Mouse (Mus musculus) intestine, embryonic 14.5 days (tissue): ENCODE results near the gene Csnk1e. TPM values are rescaled to one million over a fixed set of nuclear protein-coding genes. Genes with fewer than 3 reads are reported as not detected.
A peak's percentile ranks its signal among the peaks of the same experiment; 100 is the strongest.

Experiments
- ATAC-seq: fragments of 200-750 bp; cut with Nextera tagmentation; replicated peaks from 2 replicates; pipeline ENCODE4 v1.8.0; 2017; ENCODE audit warnings: low read depth, moderate number of reproducible peaks, moderate TSS enrichment, moderate library complexity; ENCODE audit not compliant: low FRiP score, low TSS enrichment
- DNase-seq: peaks from one replicate; pipeline ENCODE4 v3.0.0-alpha.2; 2018; ENCODE audit warnings: low spot score
- H3K27ac ChIP-seq: fragments of 300-500 bp; sonication (generic); 2 replicates; pipeline ENCODE4 v1.5.1; 2014; ENCODE audit warnings: low read depth, mild to moderate bottlenecking, control low read depth
- H3K27me3 ChIP-seq: fragments of 300-500 bp; sonication (generic); replicated peaks from 2 replicates; pipeline ENCODE4 v1.6.1; 2014; ENCODE audit warnings: low read length, control low read depth; ENCODE audit not compliant: control insufficient read depth, insufficient read depth
- H3K36me3 ChIP-seq: fragments of 300-500 bp; sonication (generic); 2 replicates; pipeline ENCODE4 v1.6.1; 2014; ENCODE audit warnings: low read length, control low read depth; ENCODE audit not compliant: control insufficient read depth, insufficient read depth
- H3K4me1 ChIP-seq: fragments of 300-500 bp; sonication (generic); replicated peaks from 2 replicates; pipeline ENCODE4 v1.6.1; 2014; ENCODE audit warnings: low read length, control low read depth, mixed read lengths; ENCODE audit not compliant: control insufficient read depth, insufficient read depth
- H3K4me2 ChIP-seq: fragments of 300-500 bp; sonication (generic); 2 replicates; pipeline ENCODE4 v1.6.1; 2014; ENCODE audit warnings: low read length
- H3K4me3 ChIP-seq: fragments of 300-500 bp; sonication (generic); 2 replicates; pipeline ENCODE4 v1.5.1; 2014; ENCODE audit warnings: low read depth, low read length, control low read depth, mixed read lengths
- H3K9ac ChIP-seq: fragments of 300-500 bp; sonication (generic); 2 replicates; pipeline ENCODE4 v1.6.1; 2014; ENCODE audit warnings: mild to moderate bottlenecking, low read length
- H3K9me3 ChIP-seq: fragments of 300-500 bp; sonication (generic); 2 replicates; pipeline ENCODE4 v1.6.1; 2016; ENCODE audit warnings: low read length, control low read depth; ENCODE audit not compliant: control insufficient read depth
- WGBS: fragments of 180-500 bp; shearing (Covaris S2); extraction: QIAGEN DNeasy Blood & Tissue Kit; methylation state at CpG from one replicate; pipeline ENCODE4 v1.1.7; 2014; 5-methylcytosine and 5-hydroxymethylcytosine counted together
- polyA plus RNA-seq: library from polyadenylated mRNA; unstranded; fragments of >200 nt; fragmentation: Nextera tagmentation; extraction: Ambion mirVana; gene quantifications from 2 replicates; pipeline ENCODE4 v1.2.1, GENCODE M21; 2014

Csnk1e gene
- polyA plus RNA-seq = 64.4 and 78.1 TPM in 2 replicates

DNA sequence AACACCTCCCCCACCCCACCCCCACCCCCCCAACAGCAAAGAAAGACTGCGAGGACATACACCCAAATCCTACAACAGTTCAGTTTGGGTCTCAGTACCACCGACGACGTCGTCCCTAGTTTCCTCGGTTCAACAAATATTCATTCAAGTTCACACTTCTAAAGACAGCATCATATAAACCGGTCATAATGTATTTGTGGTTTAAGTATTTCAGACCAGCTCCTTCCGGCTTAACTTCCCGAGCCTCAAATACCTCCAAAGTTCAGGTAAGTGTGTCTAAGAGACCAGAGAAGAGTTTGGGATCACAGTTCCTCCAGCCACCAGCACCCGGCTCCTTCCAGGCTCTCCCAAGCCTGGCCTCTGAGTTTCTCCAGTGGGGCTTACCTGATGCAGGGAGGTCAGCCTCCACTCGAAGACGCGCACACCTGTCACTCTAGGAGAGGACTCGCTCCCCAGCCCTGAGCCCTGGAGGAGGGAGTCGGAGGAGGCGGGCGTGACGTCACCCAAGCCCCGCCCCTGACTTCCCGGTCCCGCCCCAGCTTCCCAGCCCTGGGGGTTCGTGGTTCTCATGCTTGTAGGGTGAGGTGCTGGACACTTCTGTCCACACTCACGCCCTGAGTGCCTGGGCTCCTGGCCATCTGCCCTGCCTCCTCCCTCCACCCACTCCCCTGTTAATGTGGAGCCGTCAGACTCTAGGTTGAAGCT, at the start of gene Csnk1e:
TSS of gene Csnk1e (minus strand) at position 461 of the 705 bp plus-strand sequence.
- peaks cover 11% of the 10 kb centered on the region; the same call in 1 of the 2 replicates for H3K4me1 ChIP-seq
- H3K9me3 ChIP-seq = no peaks in the 10 kb centered on the region
- H3K9ac ChIP-seq = peak within 1 kb of the TSS; percentile 25; the same call in 1 of the 2 replicates
- peak within 1 kb of the TSS; percentile 26 for H3K4me3 ChIP-seq
- H3K27ac ChIP-seq = no peak within 1 kb of the TSS
- 2% methylated on average over 24 of the region's 24 CpGs for WGBS
- no peaks in the 10 kb centered on the region for H3K36me3 ChIP-seq
- no peaks in the 10 kb centered on the region for H3K27me3 ChIP-seq
- H3K4me2 ChIP-seq = peak within 1 kb of the TSS; percentile 71
- DNase-seq (peak; percentile 85), ATAC-seq (peak; percentile 88)

DNA sequence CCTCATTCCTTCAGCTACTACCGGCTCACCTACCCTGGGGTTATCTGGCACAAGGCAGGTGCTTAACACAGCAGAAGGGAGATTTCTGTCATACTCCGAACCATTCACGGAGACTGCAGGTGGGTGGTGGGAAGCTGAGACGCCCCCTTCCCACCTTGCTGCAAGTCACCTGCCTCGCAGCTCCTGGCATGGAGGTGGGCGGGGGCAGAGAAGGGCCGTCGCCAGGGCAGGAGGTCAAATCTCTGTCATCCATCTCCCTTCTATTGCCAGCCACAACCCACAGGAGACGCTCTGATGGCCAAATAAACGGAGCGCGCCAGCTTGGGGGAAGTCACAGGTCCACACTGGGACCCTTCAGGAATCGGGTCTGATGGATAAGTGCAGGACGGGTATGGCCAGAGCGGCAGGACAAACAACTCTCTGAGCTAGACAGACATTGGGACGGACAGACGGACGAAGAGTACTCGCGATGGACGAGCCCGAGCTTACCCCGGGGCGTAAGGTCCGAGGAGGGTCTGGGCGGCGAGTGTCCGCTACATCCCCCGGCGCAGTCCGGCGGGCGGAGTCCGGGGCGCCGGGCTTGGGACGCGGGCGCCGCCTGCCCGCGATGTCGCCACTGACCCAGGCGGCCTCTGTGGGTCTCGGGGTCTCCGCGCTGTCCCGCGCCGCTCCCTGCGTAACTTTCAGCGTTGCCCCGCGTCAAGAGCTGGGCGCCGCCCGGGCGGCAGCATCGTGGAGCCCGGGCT, 49.5 kb upstream of the Csnk1e start, which contains the start of gene Kcnj4:
TSS of gene Kcnj4 (minus strand) at position 535 of the 746 bp plus-strand sequence.
- H3K36me3 ChIP-seq = no peaks in the 10 kb centered on the region
- H3K9ac ChIP-seq = peak within 1 kb of the TSS; percentile 41
- H3K27ac ChIP-seq = no peak within 1 kb of the TSS
- ATAC-seq = no peak; the same call in 1 of the 2 replicates
- peak within 1 kb of the TSS; percentile 100 for H3K4me2 ChIP-seq
- peak; percentile 74 for DNase-seq
- H3K27me3 ChIP-seq = peaks cover 82% of the 10 kb centered on the region
- no peaks in the 10 kb centered on the region for H3K9me3 ChIP-seq
- 2% methylated on average over 57 of the region's 60 CpGs for WGBS
- H3K4me3 ChIP-seq = peak within 1 kb of the TSS; percentile 50
- peaks cover 10% of the 10 kb centered on the region for H3K4me1 ChIP-seq

DNA sequence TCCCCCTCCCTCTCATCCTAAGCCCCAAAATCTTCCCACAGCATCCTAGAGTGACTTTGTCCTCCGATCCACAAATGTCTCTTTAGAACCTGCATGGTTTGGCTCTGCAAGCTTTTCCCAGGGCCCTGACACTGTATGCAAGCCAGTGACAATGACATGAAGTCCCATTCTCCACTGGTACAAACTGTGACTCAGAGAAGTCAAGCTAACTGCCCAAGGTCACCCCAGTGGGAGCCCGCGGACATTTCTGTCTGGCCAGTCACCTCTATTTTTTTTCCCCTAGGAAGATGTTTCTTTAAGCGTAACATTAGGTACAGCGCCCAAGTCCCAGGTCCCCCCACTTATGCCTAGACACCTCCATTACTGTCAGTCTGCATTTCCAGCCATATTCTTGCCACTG, 48.1 kb upstream of the Csnk1e start:
- Histone ChIP-seq H3K4me1 (peaks cover 10% of the 10 kb centered on the region), H3K27me3 (peaks cover 75% of the 10 kb centered on the region), H3K4me3 (no peak overlapping the region), H3K36me3 (no peaks in the 10 kb centered on the region), H3K4me2 (no peak overlapping the region), H3K9ac (no peak overlapping the region), H3K27ac (no peak overlapping the region), H3K9me3 (no peaks in the 10 kb centered on the region)
- DNase-seq = no peak
- ATAC-seq = no peak
- WGBS = 73% methylated on average over 5 of the region's 5 CpGs

DNA sequence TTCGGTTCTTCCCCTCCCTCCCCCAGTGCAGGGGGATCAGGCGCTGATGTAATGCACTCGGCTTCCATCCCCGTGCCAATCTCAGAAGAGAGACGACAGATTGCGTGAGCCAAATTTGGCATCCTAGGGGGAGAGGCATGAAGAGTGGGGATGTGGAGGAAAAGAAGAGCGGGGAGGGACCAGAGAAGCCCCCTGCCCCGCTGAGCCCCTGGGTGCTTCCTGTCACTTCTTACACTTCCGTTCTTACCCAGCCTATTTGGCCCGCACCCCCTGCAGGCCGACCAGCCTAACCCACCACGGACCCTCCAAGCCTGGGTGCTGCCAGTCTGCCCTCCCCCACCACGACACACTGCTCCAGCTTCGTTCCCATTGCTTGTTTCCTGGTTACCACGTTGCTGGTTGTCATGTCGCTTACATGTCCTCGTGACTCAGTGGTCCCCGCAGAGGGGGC, 47.5 kb upstream of the Csnk1e start:
- H3K4me3 ChIP-seq = no peak overlapping the region
- DNase-seq (no peak), ATAC-seq (no peak)
- peaks cover 10% of the 10 kb centered on the region for H3K4me1 ChIP-seq
- H3K27ac ChIP-seq = no peak overlapping the region
- 17% methylated on average over 16 of the region's 18 CpGs for WGBS
- H3K27me3 ChIP-seq = peaks cover 70% of the 10 kb centered on the region
- H3K36me3 ChIP-seq = no peaks in the 10 kb centered on the region
- no peaks in the 10 kb centered on the region for H3K9me3 ChIP-seq
- H3K4me2 ChIP-seq = no peak overlapping the region
- no peak overlapping the region for H3K9ac ChIP-seq

DNA sequence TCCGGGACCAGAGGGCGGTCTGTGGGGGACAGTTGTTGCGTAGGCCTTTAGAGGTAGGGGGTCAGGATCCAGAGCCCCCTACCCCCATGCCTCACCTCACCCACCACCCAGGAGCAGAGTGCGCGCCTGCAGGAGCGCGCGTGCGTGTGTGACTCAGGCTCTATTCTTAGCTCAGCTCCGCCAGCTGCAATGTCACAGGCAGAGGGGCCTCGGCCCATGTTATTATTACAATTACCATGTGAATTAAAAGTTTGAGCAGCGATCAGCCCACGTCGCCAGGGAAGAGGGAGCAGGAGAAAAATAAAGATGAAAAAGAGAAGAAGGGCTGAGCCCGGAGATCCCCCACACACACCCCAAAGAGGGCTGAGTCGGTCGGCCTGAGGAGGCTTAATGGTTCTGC, 44.7 kb upstream of the Csnk1e start:
- no peak for DNase-seq
- WGBS = 73% methylated on average over 17 of the region's 17 CpGs

DNA sequence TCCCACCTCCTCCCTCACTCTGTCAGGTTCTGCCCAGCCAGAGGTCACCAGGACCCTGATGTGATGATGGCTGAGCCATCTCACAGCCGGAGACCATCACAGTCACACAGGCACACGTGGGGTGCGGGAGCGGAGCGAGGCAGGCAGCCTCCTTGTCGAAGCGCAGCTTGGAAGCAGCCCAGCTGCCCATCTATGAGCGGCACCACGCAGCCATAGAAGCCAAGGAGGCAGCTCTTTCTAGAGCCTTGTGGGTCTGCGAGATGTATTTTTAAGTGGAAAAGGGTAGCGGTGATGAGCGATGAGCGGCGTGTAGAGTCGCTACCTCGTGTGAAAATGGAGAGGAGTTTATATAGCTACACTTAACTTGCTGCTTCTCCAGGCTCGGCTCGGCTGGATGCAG, 38.2 kb upstream of the Csnk1e start:
- Histone ChIP-seq H3K4me3 (no peak overlapping the region), H3K9ac (no peak overlapping the region), H3K4me1 (no peaks in the 10 kb centered on the region), H3K9me3 (no peaks in the 10 kb centered on the region), H3K27me3 (peaks cover 15% of the 10 kb centered on the region), H3K4me2 (0 out of 2 replicates have a peak overlapping the region, but pooled peaks have one; percentile 8), H3K36me3 (no peaks in the 10 kb centered on the region), H3K27ac (no peak overlapping the region)
- DNase-seq (no peak), ATAC-seq (no peak)
- WGBS = 40% methylated on average over 18 of the region's 18 CpGs

More for the DNA sequence above, 44.7 kb upstream of the Csnk1e start:
- no peak for ATAC-seq
- Histone ChIP-seq H3K9me3 (no peaks in the 10 kb centered on the region), H3K9ac (no peak overlapping the region), H3K36me3 (no peaks in the 10 kb centered on the region), H3K27me3 (peaks cover 48% of the 10 kb centered on the region), H3K4me2 (no peak overlapping the region), H3K4me3 (no peak overlapping the region), H3K4me1 (peaks cover 4% of the 10 kb centered on the region), H3K27ac (no peak overlapping the region)

- no peak for DNase-seq
- no peak overlapping the region for H3K9ac ChIP-seq
- no peak overlapping the region for H3K4me2 ChIP-seq
- WGBS = 65% methylated on average over 11 of the region's 11 CpGs
- H3K4me3 ChIP-seq = no peak overlapping the region
- no peaks in the 10 kb centered on the region for H3K4me1 ChIP-seq
- H3K27ac ChIP-seq = no peak overlapping the region
- no peak for ATAC-seq
- H3K9me3 ChIP-seq = no peaks in the 10 kb centered on the region
- H3K27me3 ChIP-seq = peaks cover 15% of the 10 kb centered on the region; the same call in 1 of the 2 replicates
- H3K36me3 ChIP-seq = no peaks in the 10 kb centered on the region
Observed at GRCm38 (mm10) chr15:79489463-79489862, 34.1 kb upstream of the Csnk1e start.

GRCm38 (mm10) chr15:79481181-79481688, 25.9 kb upstream of the Csnk1e start:
- Histone ChIP-seq H3K4me3 (no peak overlapping the region), H3K27me3 (peaks cover 15% of the 10 kb centered on the region; the same call in 1 of the 2 replicates), H3K36me3 (no peaks in the 10 kb centered on the region), H3K9ac (no peak overlapping the region), H3K4me1 (no peaks in the 10 kb centered on the region), H3K9me3 (no peaks in the 10 kb centered on the region), H3K27ac (no peak overlapping the region), H3K4me2 (0 out of 2 replicates have a peak overlapping the region, but pooled peaks have one; percentile 7)
- DNase-seq = peak; percentile 68
- peak; percentile 58; the same call in 1 of the 2 replicates for ATAC-seq
- WGBS = 9% methylated on average over 15 of the region's 15 CpGs
